Mouse (Mus musculus) mouse trophoblast stem cell (cell line): ENCODE data around the gene Ogfod2.

ENCODE experiments used
- in situ Hi-C, 2 experiments: fragments of 300-500 bp; cut with MseI, MboI; formaldehyde crosslinking; loops; 2 replicates in 1 of 2; 3 replicates in 1 of 2; pipeline ENCODE4 v1.15.1; 2025

The Ogfod2 gene

GRCm38 (mm10) chr5:124093120-124093794, 18.8 kb upstream of the Ogfod2 start:
- in situ Hi-C loops = loop anchor here in 1 of 2 experiments (5.0 kb wide), 1 partner anchor 91 kb away; no protein-coding TSS in a partner anchor

GRCm38 (mm10) chr5:124093852-124094604, 18.1 kb upstream of the Ogfod2 start:
- in situ Hi-C loops = loop anchor here in 1 of 2 experiments (5.0 kb wide), 1 partner anchor 92 kb away; no protein-coding TSS in a partner anchor

- in situ Hi-C loops = no loop called here
Measured at GRCm38 (mm10) chr5:124095077-124095581, 17.0 kb upstream of the Ogfod2 start.

- in situ Hi-C loops = no loop called here
Measured at GRCm38 (mm10) chr5:124095596-124096232, 16.4 kb upstream of the Ogfod2 start, which contains the start of gene Abcb9. Gene Abcb9, minus strand, starts transcription at chr5:124095798.

GRCm38 (mm10) chr5:124098923-124099322, 13.2 kb upstream of the Ogfod2 start:
- in situ Hi-C loops = no loop called here

- in situ Hi-C loops = no loop called here
Measured at GRCm38 (mm10) chr5:124100128-124101044, 11.7 kb upstream of the Ogfod2 start.

GRCm38 (mm10) chr5:124102326-124102725, 9.8 kb upstream of the Ogfod2 start:
- in situ Hi-C loops = no loop called here

GRCm38 (mm10) chr5:124103020-124103419, 9.1 kb upstream of the Ogfod2 start:
- in situ Hi-C loops = no loop called here

GRCm38 (mm10) chr5:124103552-124103951, 8.5 kb upstream of the Ogfod2 start:
- in situ Hi-C loops = no loop called here

- in situ Hi-C loops = no loop called here
Measured at GRCm38 (mm10) chr5:124111077-124111741, 888 bp upstream of the Ogfod2 start.

- in situ Hi-C loops = no loop called here
Measured at GRCm38 (mm10) chr5:124112531-124112930, 434 bp downstream of the Ogfod2 start.

GRCm38 (mm10) chr5:124113030-124113429, 933 bp downstream of the Ogfod2 start:
- in situ Hi-C loops = no loop called here

GRCm38 (mm10) chr5:124114276-124115025, 2.4 kb downstream of the Ogfod2 start:
- in situ Hi-C loops = no loop called here

- in situ Hi-C loops = no loop called here
Measured at GRCm38 (mm10) chr5:124115531-124115930, 3.4 kb downstream of the Ogfod2 start.

- in situ Hi-C loops = no loop called here
Measured at GRCm38 (mm10) chr5:124115990-124116845, 4.1 kb downstream of the Ogfod2 start, which contains the start of gene Arl6ip4. Gene Arl6ip4, plus strand, starts transcription at chr5:124116089.

- in situ Hi-C loops = no loop called here
Measured at GRCm38 (mm10) chr5:124119204-124119603, 7.1 kb downstream of the Ogfod2 start.

GRCm38 (mm10) chr5:124122357-124122756, 10.3 kb downstream of the Ogfod2 start:
- in situ Hi-C loops = no loop called here

GRCm38 (mm10) chr5:124125093-124125492, 13.0 kb downstream of the Ogfod2 start:
- in situ Hi-C loops = no loop called here

GRCm38 (mm10) chr5:124134261-124134660, 22.2 kb downstream of the Ogfod2 start:
- in situ Hi-C loops = no loop called here
